Mouse (Mus musculus) cortical plate, adult 2 months (tissue): ENCODE results near the gene Muc13. TPM values are rescaled to one million over a fixed set of nuclear protein-coding genes. Genes with fewer than 3 reads are reported as not detected.
A peak's percentile ranks its signal among the peaks of the same experiment; 100 is the strongest.

Source experiments
- H3K27ac ChIP-seq: fragments of 200-500 bp; 2 replicates; pipeline ENCODE4 v1.5.1; 2012; ENCODE audit warnings: low read length, control low read depth, inconsistent platforms; ENCODE audit not compliant: insufficient read depth
- H3K4me1 ChIP-seq: fragments of 200-500 bp; 2 replicates; pipeline ENCODE4 v1.6.1; 2011; ENCODE audit warnings: low read length; ENCODE audit not compliant: control insufficient read depth, insufficient read depth
- H3K4me3 ChIP-seq: fragments of 200-500 bp; 2 replicates; pipeline ENCODE4 v1.5.1; 2011; ENCODE audit warnings: mild to moderate bottlenecking, low read length, control low read depth; ENCODE audit not compliant: insufficient read depth
- CTCF ChIP-seq: fragments of 200-500 bp; IDR thresholded peaks from 2 replicates; pipeline ENCODE4 v1.5.1; 2011; ENCODE audit warnings: mild to moderate bottlenecking, control low read depth, low read length; ENCODE audit not compliant: insufficient read depth; ENCODE audit errors: extremely low read depth
- POLR2A ChIP-seq: fragments of 200-500 bp; IDR thresholded peaks from 2 replicates; pipeline ENCODE4 v1.6.1; 2011; ENCODE audit warnings: mild to moderate bottlenecking, low read length, control low read depth; ENCODE audit not compliant: insufficient read depth; ENCODE audit errors: extremely low read depth
- polyA plus RNA-seq: library from polyadenylated mRNA; depleted of rRNA; stranded (reverse); fragments of >200 nt; gene quantifications from 2 replicates; pipeline ENCODE4 v1.2.3, GENCODE M21; 2012; rRNA removed

Gene Muc13
- polyA plus RNA-seq = 0.06 and 0.10 TPM in 2 replicates

DNA sequence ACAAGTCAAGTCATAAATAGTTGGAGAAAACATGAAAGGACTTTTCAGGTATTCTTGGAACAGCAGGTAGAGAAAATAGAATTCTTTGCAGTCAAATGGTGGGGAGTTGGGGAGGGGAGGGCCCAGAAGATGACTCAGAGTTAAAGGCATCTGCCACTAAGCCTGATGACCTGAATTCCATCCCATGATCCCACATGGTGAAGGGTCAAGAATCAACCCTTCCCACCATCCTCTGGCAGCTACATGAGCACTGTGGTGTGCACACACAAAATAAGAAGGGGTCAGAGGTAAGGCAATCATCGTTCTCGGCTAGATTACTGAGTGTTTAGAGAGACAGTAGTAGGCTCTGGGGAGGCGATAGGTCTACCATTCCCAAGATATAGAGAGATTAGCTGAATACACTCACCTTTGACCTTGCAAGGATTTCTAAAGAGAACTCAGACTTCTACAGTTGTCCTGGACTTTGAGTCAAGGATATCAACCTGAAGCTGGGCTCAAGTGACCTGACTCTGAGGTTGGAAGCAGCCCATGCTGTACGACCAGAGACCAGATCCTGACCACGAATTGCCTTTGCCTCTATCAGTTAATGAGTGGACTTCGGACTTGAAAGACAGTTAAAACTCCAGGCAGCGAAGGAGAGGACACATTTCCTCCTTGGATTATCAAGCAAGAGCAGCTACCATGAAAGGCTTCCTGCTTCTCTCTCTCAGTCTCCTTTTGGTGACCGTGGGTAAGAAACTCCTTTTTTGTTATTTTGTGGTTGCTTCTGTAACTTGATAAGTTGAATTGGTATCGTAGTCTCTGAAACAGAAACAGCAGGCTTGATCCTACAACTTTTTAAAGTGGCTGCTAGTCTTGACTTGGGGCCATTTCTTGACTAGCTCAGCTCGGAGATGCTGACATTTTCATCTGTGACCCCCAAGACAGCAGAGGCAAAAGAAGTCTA is at the start of gene Muc13:
Muc13 (plus strand) TSS at position 192 of the 946 bp plus-strand sequence.
- H3K4me3 ChIP-seq = no peak within 1 kb of the TSS
- H3K4me1 ChIP-seq = no peaks in the 10 kb centered on the region
- no peak for TF ChIP-seq CTCF
- no peak for TF ChIP-seq POLR2A
- no peak within 1 kb of the TSS for H3K27ac ChIP-seq

DNA sequence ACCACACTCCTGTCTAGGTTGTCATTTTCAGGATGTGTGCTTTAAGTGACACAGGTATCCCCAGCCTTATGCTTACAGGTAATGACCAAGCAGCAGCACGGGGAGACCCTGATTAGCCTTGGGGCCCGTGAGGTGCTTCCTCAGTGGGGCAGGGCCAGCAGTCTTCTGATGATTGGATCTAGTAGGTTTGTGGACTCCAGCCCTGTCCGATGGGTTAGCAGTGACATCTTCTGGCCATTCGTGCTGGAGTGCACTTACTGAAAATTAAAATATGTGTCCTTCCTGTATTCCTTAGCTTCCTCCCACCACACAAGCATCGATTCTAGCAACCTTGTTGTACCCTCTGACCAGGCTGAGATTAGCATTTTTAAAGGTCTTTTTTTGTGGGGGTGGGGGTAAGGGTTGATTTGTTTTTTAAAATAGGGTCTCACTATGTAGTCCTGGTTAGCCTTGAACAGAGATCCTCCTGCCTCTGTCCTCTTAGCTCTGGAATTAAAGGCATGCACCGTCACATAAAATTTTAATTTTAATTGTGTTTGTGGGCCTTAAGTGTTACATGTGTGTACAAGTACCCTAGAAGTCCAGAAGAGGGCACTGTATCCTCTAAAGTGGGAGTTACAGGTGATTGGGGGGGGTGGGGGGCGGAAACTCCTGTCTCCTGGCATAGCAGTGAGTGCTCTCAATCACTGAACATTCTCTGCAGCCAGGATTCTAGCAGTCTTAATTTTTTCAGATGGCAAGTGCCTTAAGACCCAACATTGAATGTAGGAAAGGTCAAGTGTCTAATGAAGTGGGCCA is 49.0 kb upstream of the Muc13 start:
- TF ChIP-seq POLR2A (no peak), CTCF (peak; percentile 84)
- Histone ChIP-seq H3K27ac (no peak overlapping the region), H3K4me1 (no peaks in the 10 kb centered on the region), H3K4me3 (no peak overlapping the region)

DNA sequence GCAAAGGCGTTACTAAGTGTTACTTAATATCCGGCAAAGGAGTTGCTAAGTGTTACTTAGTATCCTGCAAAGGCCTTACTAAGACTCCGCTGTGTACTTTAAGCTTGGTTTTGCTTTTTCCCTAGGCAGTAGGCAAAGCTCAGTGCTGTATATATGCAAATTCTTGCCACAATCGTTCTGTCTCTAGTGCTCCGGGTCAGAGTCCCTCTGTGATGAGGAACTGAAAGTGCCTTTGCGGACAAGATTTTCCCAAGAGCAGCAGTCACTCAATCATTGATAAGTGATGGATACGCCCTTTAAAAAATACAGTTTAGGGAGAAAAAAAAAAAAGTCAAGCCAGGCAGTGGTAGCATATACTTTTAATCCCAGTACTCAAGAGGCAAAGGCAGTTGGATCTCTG is 48.4 kb upstream of the Muc13 start:
- H3K4me1 ChIP-seq = no peaks in the 10 kb centered on the region
- no peak for TF ChIP-seq POLR2A
- no peak for TF ChIP-seq CTCF
- H3K27ac ChIP-seq = no peak overlapping the region
- H3K4me3 ChIP-seq = no peak overlapping the region

DNA sequence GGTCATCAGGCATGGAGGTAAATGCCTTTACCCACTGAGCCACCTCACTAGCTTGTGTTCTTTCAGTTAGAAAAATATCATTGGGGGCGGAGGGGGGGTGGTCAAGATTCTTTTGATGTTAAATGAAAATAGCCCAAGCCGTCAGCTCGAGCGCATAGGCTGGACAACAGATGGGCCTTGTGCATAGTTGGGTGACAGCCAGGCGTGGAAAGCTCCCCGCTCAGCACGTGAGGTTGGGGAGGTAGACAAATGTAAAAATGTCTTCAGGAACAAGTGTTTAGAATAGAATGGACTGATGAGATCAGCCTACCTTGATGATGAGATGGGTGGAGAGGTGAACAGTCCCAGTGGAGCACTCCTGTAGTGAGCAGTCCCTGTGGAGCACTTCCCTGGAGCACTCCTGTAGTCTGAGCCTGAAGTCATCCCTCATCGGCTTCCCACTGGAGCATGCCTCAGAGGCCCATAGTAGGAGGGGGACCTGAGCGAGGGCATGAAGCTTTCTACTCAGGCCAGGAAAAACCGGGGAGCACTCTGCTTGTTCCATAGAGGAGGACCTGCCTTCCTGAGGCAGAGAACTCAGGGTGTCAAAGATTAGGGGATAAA is 47.7 kb upstream of the Muc13 start:
- Histone ChIP-seq H3K4me1 (no peaks in the 10 kb centered on the region), H3K27ac (no peak overlapping the region), H3K4me3 (no peak overlapping the region)
- TF ChIP-seq CTCF (no peak), POLR2A (no peak)

DNA sequence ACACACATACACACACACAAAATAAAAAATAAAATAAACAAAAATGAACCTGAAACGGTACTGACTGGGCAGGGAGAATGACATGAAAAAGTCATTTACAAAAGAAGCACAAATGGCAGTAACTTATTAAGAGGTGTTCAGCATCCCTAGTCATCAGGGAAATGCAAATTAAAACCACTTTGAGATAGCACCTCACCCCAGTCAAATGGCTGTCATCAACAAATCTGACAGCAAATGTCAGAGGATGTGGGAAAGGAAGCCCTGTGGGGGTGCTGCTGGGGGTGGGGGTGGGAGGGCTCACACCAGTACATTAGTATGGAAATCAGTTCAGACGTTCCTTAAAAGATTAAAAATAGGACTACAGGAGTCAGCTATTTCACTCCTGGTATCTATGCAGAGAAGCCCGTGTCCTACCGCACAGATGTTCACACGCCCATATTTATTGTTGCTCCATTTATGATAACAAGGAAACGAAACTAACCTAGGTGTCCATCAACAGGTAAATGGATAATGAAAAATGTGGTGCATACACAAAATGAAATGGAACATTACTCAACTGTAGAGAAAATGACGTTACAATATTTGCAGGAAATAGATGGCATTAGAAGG is 46.4 kb upstream of the Muc13 start:
- no peak for TF ChIP-seq POLR2A
- no peak for TF ChIP-seq CTCF
- Histone ChIP-seq H3K4me1 (no peaks in the 10 kb centered on the region), H3K27ac (no peak overlapping the region), H3K4me3 (no peak overlapping the region)

DNA sequence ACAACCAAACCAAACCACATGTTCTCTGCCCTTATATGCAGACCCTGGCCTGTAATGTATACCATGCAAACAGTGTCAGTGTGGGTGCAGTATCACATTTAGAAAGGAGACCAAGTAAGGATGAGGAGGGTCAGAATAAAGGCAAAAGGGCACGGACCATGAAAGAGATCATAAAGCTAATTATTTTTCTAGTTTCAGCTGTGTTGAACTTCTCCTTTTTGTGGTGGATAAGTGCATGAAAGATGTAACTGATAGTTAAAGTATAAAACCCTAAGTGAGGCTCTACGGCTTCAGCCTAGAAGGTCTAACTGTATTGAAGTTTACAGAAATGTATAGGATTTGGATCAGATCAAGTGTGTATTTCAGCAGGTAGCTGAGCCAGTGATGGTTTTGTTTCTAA is 45.8 kb upstream of the Muc13 start:
- TF ChIP-seq POLR2A (no peak), CTCF (no peak)
- Histone ChIP-seq H3K27ac (no peak overlapping the region), H3K4me3 (no peak overlapping the region), H3K4me1 (no peaks in the 10 kb centered on the region)

DNA sequence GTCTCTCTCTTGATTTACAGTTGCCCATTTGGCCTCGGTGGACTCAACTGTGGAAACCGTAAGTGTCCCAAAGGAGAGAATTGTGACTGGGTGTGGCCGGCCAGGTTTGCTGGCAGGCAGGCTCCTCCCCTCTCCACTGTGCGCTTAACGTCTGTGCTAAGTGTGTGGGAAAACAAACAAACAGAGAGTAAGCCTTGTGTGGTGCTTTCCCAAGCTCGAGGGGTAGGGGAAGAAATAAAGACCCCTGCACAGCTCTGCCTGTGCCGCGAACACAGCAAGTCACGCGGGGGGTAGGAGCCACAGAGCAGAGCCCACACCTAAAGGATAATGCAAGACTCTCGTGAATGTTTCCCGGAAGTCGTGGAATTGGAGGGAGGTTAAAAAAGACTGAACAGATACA is 42.7 kb upstream of the Muc13 start:
- H3K4me1 ChIP-seq = no peaks in the 10 kb centered on the region; the same call in 1 of the 2 replicates
- H3K27ac ChIP-seq = no peak overlapping the region
- no peak overlapping the region for H3K4me3 ChIP-seq
- no peak for TF ChIP-seq CTCF
- no peak for TF ChIP-seq POLR2A

DNA sequence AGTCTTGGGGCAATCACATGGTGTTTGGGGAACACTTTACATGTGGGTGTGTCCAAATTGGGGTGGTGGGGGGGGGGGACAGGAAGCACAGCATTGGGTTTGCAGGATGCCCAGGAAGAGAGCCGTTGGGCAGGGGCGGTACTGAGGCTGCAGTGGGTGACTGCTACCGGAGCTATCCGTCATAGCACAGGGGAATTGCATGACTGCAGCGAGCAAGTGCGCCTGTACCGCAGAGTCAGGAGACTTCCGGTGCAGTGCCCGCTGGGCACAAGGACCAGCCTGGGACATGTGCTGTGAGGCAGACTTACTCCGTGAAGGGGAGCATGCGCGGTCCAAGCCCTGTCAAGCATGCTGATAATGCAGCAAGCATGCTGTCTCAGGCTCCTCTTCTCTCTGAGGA is 42.2 kb upstream of the Muc13 start:
- Histone ChIP-seq H3K27ac (no peak overlapping the region), H3K4me3 (no peak overlapping the region), H3K4me1 (no peaks in the 10 kb centered on the region; the same call in 1 of the 2 replicates)
- TF ChIP-seq CTCF (no peak), POLR2A (no peak)

DNA sequence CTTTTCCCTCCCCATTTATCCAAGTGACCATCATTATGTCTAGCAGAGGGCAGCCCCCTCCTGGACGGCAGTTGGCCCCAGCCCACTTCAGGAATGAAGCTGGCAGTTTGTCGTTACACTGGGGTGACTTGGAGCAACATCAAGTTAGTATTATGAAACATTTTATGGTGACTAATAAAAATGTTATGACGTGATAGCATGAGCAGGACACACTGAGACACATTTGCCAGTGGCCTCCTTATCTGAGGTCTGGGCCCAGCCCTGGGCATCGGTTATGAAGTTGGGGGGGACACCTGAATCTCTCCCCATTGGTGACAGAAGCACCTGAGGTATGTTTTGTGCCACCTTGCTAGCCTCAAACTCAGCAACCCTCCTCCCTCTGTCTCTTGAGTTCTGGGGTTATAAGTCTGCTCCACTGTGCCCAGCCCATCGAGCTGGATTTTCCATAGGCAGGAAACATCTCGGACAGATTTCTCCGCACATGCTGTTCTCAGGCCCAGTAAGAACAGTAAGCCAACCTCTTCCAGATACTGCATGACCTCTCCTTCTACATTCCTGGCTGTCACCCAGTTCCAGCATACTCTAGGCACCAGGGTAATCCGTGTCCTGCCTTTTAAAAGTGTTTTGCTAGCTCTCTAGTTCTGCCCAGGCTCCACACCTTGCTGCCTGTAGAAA is 40.8 kb upstream of the Muc13 start:
- Histone ChIP-seq H3K4me1 (no peaks in the 10 kb centered on the region; the same call in 1 of the 2 replicates), H3K27ac (no peak overlapping the region), H3K4me3 (no peak overlapping the region)
- no peak for TF ChIP-seq CTCF
- TF ChIP-seq POLR2A = no peak
